Mouse (Mus musculus) retina, embryonic 14.5 days (tissue): ENCODE measurements at regions not wholly inside any gene's neighbourhood (a gene's known extent, or its start where the extent isn't known, plus 50 kb on each side); places are given as distances from the start of the nearest gene placed in this dataset.

ENCODE experiments used
- DNase-seq: peaks from one replicate; pipeline ENCODE4 v3.0.0-alpha.2; 2015; ENCODE audit warnings: low spot score

GRCm38 (mm10) chr17:10079853-10080650 is 239.6 kb downstream of the Qk start:
- DNase-seq, result no peak

- no peak for DNase-seq
Measured at GRCm38 (mm10) chr17:10078536-10079319, 240.9 kb downstream of the Qk start.

GRCm38 (mm10) chr17:10073301-10073700 is 246.4 kb downstream of the Qk start:
- DNase-seq, result no peak

GRCm38 (mm10) chr17:10069251-10069650 is 250.4 kb downstream of the Qk start:
- no peak for DNase-seq

DNA sequence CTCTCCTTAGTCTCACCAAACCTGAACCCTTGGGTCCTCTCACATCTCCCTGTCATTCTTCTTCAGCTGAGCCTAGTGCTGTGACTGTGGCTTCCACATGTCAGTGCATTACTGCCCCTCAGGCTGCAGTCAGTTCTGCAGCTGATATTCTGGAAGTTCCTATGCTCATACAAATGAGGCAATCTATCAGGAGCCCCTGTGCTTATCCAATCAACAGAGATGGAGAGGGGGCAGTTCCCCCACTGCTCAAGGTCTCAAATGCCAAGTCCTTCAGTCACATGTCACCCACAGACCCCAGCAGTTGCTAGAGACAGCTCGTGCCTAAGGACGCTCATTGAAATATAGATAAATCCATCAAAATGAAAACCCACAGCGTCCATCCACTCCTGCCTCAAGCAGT is 254.5 kb downstream of the Qk start:
- no peak for DNase-seq

- no peak for DNase-seq
Measured at GRCm38 (mm10) chr17:10062546-10063100, 257.0 kb downstream of the Qk start.

- DNase-seq, result no peak
Measured at GRCm38 (mm10) chr17:10057736-10058135, 261.9 kb downstream of the Qk start.

GRCm38 (mm10) chr17:10056096-10056495 is 263.6 kb downstream of the Qk start:
- no peak for DNase-seq

- DNase-seq, result no peak
Measured at GRCm38 (mm10) chr17:10054375-10054774, 265.3 kb downstream of the Qk start.

GRCm38 (mm10) chr17:10044336-10044735 is 275.3 kb downstream of the Qk start:
- no peak for DNase-seq

DNA sequence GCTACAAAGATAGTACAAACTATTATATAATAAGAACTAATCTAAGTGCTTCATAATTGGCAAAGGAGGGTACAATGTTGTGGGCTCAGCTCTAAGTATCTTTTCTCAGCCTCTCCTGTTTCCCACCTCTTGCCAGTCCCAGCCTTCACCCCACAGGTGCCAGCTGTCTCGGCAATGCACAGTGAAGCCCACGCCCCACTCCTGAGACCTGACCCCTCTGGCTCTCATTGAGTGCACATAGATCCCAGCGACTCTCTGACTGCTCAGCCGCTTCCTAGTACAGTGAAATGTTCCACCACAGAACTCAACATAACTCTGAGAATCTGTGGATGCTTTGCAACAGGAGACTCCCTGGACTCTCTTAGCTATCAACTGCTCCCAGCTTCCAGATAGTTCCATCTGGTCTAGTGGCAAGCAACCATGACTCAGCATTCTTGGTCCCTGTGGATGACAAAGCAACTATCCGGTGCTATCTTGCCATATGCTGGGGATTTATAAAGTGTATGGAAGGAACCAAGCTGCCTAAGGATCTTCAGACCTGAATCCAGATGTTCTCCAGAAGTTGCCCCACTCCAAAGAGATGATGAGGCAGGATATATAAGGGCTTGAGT is 277.5 kb downstream of the Qk start:
- DNase-seq, result no peak

DNA sequence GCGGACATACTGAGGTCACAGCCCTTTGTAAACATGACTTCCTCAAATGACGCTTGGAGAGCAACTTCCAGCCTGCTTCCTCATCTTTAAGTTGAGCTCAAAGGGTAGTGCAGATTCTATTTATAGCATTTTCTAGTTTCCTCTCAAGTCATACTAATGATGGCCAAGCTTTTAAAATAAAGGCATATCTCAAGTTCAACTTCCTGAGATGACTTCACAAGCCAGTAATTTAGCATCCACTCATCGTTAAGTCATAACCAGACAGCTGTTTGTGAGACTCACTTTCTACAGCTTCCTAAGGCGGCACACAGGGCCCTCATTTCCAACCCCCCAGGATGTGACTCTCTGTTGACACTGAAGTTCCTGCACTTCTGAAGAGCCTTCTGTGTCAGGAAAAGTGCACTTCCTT is 278.7 kb downstream of the Qk start:
- no peak for DNase-seq

- DNase-seq, result no peak
Measured at GRCm38 (mm10) chr17:10040375-10040774, 279.3 kb downstream of the Qk start.

DNA sequence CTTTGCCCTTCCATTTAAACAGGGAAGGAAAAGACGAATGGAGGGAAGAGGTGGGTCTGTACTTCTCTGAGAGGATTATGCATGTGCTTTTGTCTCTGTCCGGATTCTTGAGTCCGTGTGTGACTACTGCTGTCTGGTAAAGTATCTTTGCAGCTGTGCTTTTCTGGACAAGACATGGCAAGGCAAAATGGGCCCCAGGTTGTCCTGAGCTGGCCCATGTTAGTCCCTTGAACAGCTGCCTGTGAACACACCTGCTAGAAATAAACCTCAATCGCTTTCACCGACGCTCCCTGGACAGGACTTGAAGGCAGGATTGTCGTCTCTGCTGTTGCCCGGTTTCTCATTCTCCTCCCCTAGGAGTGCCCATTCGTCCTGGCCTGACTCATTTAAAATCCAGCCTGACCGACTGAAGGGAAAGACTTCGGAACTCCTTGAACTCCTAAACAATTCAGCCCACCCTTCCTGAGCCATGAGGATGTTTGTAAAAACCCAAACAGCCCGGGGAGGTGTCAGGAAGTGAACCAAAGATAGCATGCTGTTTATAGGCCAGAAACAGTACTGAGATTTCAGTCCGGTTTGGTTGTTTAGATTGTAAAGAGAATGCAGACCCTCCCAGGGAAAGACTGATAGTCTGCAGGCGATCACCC is 281.7 kb downstream of the Qk start:
- DNase-seq, result no peak

- DNase-seq, result no peak
Measured at GRCm38 (mm10) chr17:10033510-10033909, 286.1 kb downstream of the Qk start.

DNA sequence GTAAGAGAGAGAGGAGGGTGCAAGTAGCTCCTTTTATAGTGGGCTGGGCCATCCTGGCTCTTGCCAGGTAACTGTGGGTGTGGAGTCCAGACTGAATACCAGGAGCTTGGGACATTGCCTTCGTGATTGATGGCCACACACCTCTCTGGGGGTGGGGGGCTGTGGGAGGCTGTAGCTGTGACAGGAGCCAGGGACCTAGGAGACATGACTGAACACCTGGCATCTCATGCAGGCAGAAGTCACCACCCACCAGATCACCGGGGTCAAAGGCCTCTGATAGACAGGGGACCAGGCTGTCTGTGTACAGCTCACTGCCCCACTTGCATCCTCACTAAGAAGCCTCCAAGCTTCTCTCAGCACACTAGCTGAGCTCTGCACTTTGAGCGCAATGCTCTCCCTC is 288.6 kb downstream of the Qk start:
- no peak for DNase-seq

GRCm38 (mm10) chr17:10026770-10027169 is 292.9 kb downstream of the Qk start:
- no peak for DNase-seq

- no peak for DNase-seq
Measured at GRCm38 (mm10) chr17:10025212-10025611, 294.4 kb downstream of the Qk start.

- no peak for DNase-seq
Measured at GRCm38 (mm10) chr17:10024323-10024722, 295.3 kb downstream of the Qk start.

DNA sequence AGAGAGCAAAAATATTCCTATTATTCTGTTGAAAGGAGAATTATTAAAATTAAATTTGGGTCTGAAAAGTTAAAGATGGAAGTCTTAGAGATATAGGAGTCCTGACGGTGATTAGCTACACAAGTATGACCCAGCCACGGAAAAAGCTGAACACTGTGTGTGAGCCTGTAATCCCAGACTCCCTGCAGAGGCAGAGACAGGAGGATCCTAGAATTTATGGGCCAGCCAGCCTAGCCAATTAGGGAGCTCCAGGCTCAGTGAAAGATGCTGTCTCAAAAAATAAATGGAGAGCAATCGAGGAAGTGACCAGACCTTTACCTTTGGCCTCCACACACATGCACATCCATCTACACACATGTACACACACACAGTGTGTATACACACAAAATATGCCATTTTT is 307.5 kb downstream of the Qk start:
- no peak for DNase-seq

GRCm38 (mm10) chr17:10011728-10012127 is 307.9 kb downstream of the Qk start:
- DNase-seq, result no peak

DNA sequence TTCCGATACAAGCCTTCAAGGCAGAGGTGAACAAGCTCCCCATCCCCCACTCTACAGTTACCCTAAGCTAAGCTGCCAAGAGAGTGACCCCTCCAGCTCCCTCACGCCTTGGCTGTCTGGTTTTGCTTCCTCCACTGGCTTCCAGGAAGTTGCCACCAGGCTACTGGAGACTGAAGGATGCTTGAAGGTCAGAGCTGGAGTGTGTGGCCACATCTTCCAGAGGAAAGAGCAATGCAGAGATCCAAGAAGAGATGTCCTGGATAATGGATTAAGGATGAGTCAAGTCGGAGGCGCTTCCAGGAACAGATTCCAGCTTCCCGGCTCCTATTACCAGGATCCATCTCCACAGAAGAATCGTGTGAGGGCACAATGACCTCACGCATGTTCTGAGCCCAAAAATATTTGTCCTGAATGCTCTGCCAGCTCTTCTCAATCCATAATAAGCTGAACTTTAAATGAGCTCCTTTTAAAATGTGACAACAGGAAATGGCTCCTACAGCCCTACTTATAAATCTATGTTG is 318.5 kb downstream of the Qk start:
- DNase-seq, result no peak
